Mouse (Mus musculus) liver, embryonic 13.5 days (tissue): ENCODE results near the gene Olfr859. TPM values are rescaled to one million over a fixed set of nuclear protein-coding genes. Genes with fewer than 3 reads are reported as not detected.
"Not testable (repeated sequence)": the region's sequence is repeated elsewhere in the genome, so short reads cannot be mapped to it uniquely, and the experiment has no call there.

Source experiments
- ATAC-seq: fragments of 200-750 bp; cut with Nextera tagmentation; 2 replicates; pipeline ENCODE4 v1.8.0; 2017; ENCODE audit warnings: low read depth, mild to moderate bottlenecking, moderate number of reproducible peaks, moderate library complexity
- DNase-seq: peaks from one replicate; pipeline ENCODE4 v3.0.0; 2022
- H3K27ac ChIP-seq: fragments of 300-500 bp; sonication (generic); 2 replicates; pipeline ENCODE4 v1.5.1; 2015; ENCODE audit warnings: moderate library complexity, mild to moderate bottlenecking, inconsistent platforms
- H3K27me3 ChIP-seq: fragments of 300-500 bp; sonication (generic); 2 replicates; pipeline ENCODE4 v1.6.1; 2015; ENCODE audit warnings: mild to moderate bottlenecking, inconsistent platforms
- H3K36me3 ChIP-seq: fragments of 300-500 bp; sonication (generic); 2 replicates; pipeline ENCODE4 v1.6.1; 2015; ENCODE audit warnings: mild to moderate bottlenecking, inconsistent platforms
- H3K4me1 ChIP-seq: fragments of 300-500 bp; sonication (generic); replicated peaks from 2 replicates; pipeline ENCODE4 v1.6.1; 2015; ENCODE audit warnings: inconsistent platforms
- H3K4me2 ChIP-seq: fragments of 300-500 bp; sonication (generic); 2 replicates; pipeline ENCODE4 v1.6.1; 2015; ENCODE audit warnings: inconsistent platforms, mild to moderate bottlenecking, moderate library complexity
- H3K4me3 ChIP-seq: fragments of 300-500 bp; sonication (generic); replicated peaks from 2 replicates; pipeline ENCODE4 v1.5.1; 2015; ENCODE audit warnings: mild to moderate bottlenecking, inconsistent platforms
- H3K9ac ChIP-seq: fragments of 300-500 bp; sonication (generic); 2 replicates; pipeline ENCODE4 v1.6.1; 2015; ENCODE audit warnings: mild to moderate bottlenecking, inconsistent platforms
- H3K9me3 ChIP-seq: fragments of 300-500 bp; sonication (generic); replicated peaks from 2 replicates; pipeline ENCODE4 v1.6.1; 2016; ENCODE audit warnings: inconsistent platforms
- WGBS: fragments of 180-500 bp; shearing (Covaris S2); methylation state at CpG from one replicate; pipeline ENCODE4 v1.1.7; 2015; ENCODE audit not compliant: insufficient replicate concordance; 5-methylcytosine and 5-hydroxymethylcytosine counted together
- polyA plus RNA-seq: library from polyadenylated mRNA; unstranded; fragments of >200 nt; fragmentation: Nextera tagmentation; extraction: Ambion mirVana; gene quantifications from 2 replicates; pipeline ENCODE4 v1.2.1, GENCODE M21; 2015

Gene Olfr859
- polyA plus RNA-seq: not detected in 2 replicates

DNA sequence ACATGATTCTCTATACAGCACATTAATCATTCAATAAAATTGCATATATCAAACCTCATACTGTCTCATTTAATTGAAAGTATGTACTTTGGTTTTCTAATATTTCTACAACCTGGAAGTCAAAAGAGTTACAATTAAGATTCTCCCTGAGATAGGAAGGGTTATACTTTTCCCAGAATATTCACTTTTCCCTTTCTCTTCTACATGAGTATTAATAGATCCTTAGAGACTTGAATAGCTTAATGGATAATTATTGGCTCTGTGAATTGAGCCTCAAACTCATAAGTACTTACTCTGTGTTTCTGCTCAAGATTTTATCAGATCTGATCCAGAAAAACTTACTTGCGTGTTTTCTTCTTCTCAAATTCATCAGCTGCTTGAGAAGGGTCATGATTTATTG, at the start of gene Olfr859:
Gene Olfr859, plus strand, starts transcription at position 301 of the 400 bp plus-strand sequence.
- DNase-seq, H3K4me1 ChIP-seq, H3K4me3 ChIP-seq, H3K27ac ChIP-seq, H3K27me3 ChIP-seq, ATAC-seq, H3K36me3 ChIP-seq, H3K9ac ChIP-seq, H3K4me2 ChIP-seq, H3K9me3 ChIP-seq: not testable (repeated sequence)
- 35% methylated on average over 1 of the region's 1 CpGs for WGBS

DNA sequence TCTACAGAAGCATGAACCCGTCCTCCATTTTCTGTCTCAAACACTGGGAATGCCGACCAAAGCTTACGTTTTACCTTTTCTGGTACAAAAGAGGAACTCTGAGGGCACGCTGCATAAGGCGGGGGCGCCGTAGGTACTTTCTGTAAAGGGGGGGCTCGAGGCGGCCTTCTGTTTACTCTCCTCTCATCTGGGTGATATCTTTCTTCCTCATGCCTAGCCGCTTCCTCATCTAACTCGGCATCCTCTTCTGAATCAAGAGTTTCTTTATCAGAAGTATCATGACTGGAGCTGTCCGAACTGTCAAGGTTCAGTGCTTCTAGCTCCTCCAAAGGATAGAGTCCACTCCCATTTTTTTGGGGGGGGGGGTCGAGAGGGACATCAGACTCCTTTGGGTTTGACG, 35.6 kb upstream of the Olfr859 start:
- Histone ChIP-seq H3K27me3 (no peaks in the 10 kb centered on the region), H3K36me3 (no peaks in the 10 kb centered on the region), H3K4me2 (no peak overlapping the region), H3K4me3 (no peak overlapping the region), H3K9me3 (peaks cover 18% of the 10 kb centered on the region), H3K27ac (no peak overlapping the region), H3K9ac (no peak overlapping the region), H3K4me1 (no peaks in the 10 kb centered on the region)
- DNase-seq (no peak), ATAC-seq (no peak)
- 66% methylated on average over 14 of the region's 14 CpGs for WGBS

DNA sequence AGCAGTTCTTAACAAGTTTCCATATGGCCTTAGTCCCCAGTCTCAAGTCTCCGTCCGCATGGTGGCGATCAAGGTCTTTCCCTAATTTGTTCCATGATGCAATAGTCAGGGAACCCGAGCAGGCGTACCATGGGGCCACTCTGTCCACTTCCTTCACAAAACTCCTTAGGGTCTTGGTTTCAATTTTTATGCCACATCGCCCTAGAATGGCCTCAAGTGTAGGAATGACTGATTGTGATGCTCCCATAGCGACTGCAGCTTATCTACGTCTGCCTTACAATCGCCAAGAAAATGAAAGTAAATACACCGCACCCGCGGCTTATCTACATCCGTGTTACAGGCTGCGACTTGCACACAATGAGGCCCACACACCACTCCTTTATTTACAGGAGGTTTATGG, 35.0 kb upstream of the Olfr859 start:
- no peak for ATAC-seq
- 85% methylated on average over 14 of the region's 14 CpGs for WGBS
- H3K4me2 ChIP-seq: no peak overlapping the region
- DNase-seq: no peak
- H3K4me1 ChIP-seq: no peaks in the 10 kb centered on the region
- H3K9me3 ChIP-seq: peaks cover 13% of the 10 kb centered on the region
- no peak overlapping the region for H3K4me3 ChIP-seq
- no peak overlapping the region for H3K9ac ChIP-seq
- no peaks in the 10 kb centered on the region for H3K27me3 ChIP-seq
- H3K27ac ChIP-seq: no peak overlapping the region
- H3K36me3 ChIP-seq: no peaks in the 10 kb centered on the region

DNA sequence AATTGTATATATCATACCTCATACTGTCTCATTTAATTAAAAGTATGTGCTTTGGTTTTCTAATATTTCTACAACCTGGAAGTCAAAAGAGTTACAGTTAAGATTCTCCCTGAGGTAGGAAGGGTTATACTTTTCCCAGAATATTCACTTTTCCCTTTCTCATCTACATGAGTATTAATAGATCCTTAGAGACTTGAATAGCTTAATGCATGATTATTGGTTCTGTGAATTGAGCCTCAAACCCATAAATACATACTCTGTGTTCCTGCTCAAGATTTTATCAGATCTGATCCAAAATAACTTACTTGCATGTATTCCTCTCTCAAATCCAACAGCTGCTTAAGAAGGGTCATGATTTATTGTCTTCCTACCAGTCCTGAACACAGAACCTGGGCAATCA, 24.7 kb upstream of the Olfr859 start, which contains the start of gene Olfr58:
Gene Olfr58, plus strand, starts transcription at position 301 of the 400 bp plus-strand sequence.
- H3K27me3 ChIP-seq: no peaks in the 10 kb centered on the region
- H3K36me3 ChIP-seq: no peaks in the 10 kb centered on the region
- ATAC-seq (no peak), DNase-seq (no peak)
- no peak within 1 kb of the TSS for H3K4me3 ChIP-seq
- H3K4me1 ChIP-seq: no peaks in the 10 kb centered on the region
- H3K4me2 ChIP-seq: no peak within 1 kb of the TSS
- no peak within 1 kb of the TSS for H3K9ac ChIP-seq
- H3K9me3 ChIP-seq: no peaks in the 10 kb centered on the region
- no peak within 1 kb of the TSS for H3K27ac ChIP-seq

DNA sequence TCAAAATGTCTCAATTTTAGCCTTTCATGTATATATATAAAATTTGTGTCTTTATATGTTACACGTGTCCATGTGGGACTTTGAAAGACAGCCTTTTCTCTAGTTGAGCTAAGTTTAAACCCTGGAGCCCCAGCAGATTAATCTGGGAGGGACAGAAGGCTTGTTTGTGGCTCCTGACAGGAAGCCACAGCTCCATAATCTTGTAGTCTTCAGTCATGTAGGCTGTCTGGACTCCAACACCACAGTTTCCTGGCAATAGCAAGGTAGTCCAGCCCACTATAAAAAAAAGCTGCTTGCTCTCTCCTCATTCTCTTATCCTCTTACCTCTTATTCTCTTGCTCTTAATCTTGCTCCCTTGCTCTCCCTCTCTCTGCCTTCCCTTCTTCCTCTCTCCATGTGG, 1.7 kb upstream of the Olfr859 start:
- H3K27me3 ChIP-seq: no peaks in the 10 kb centered on the region
- DNase-seq (no peak), ATAC-seq (no peak)
- no peaks in the 10 kb centered on the region for H3K9me3 ChIP-seq
- no peak overlapping the region for H3K9ac ChIP-seq
- no peaks in the 10 kb centered on the region for H3K4me1 ChIP-seq
- H3K4me3 ChIP-seq: no peak overlapping the region
- WGBS: 43% methylated on average over 1 of the region's 1 CpGs
- no peak overlapping the region for H3K27ac ChIP-seq
- no peak overlapping the region for H3K4me2 ChIP-seq
- H3K36me3 ChIP-seq: no peaks in the 10 kb centered on the region

DNA sequence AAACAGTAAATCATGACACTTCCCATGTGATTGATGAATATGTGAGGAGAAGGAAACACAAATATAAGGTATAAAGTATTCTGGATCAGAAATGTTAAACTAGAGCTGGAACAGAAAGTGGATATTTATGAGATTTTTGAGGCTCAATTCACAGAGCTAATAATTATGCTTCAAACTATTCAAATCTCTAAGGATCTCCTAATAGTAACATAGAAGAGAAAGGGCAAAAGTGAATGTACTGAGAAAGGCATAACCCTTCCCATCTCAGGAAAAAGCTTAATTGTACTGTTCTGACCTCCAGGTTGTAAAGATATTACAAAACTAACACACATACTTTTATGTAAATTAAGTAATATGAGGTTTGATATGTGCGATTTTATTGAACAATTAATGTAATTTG, 44.9 kb downstream of the Olfr859 start, which contains the start of gene Olfr860:
Gene Olfr860, minus strand, starts transcription at position 101 of the 400 bp plus-strand sequence.
- Histone ChIP-seq H3K36me3 (no peaks in the 10 kb centered on the region), H3K4me3 (no peak within 1 kb of the TSS), H3K4me1 (no peaks in the 10 kb centered on the region), H3K4me2 (no peak within 1 kb of the TSS), H3K27me3 (no peaks in the 10 kb centered on the region), H3K9me3 (no peaks in the 10 kb centered on the region), H3K9ac (no peak within 1 kb of the TSS), H3K27ac (no peak within 1 kb of the TSS)
- ATAC-seq (no peak), DNase-seq (no peak)
- WGBS: 56% methylated on average over 1 of the region's 1 CpGs

Other genes starting within 250 kb of the Olfr859 start
- gene Olfr854, start 237.5 kb upstream of the Olfr859 start, polyA plus RNA-seq: not detected in 2 replicates
- gene Olfr855, start 222.3 kb upstream of the Olfr859 start, polyA plus RNA-seq: not detected in 2 replicates
- gene Zfp317, start 182.8 kb upstream of the Olfr859 start, polyA plus RNA-seq: 9.6 and 11.2 TPM in 2 replicates
- gene Olfr857, start 95.5 kb upstream of the Olfr859 start, polyA plus RNA-seq: not detected in 2 replicates
- not detected in 2 replicates for gene Olfr58, start 24.6 kb upstream of the Olfr859 start, polyA plus RNA-seq
- gene Olfr860, start 44.8 kb downstream of the Olfr859 start, polyA plus RNA-seq: not detected in 2 replicates
- not detected in 2 replicates for gene Olfr862, start 83.1 kb downstream of the Olfr859 start, polyA plus RNA-seq
- gene Olfr77, start 112.0 kb downstream of the Olfr859 start, polyA plus RNA-seq: 0.20 and 0.21 TPM in 2 replicates
- gene Olfr866, start 223.1 kb downstream of the Olfr859 start, polyA plus RNA-seq: not detected in 2 replicates